Mouse (Mus musculus): ENCODE data around the gene Egf. TPM values are rescaled to one million over a fixed set of nuclear protein-coding genes. Genes with fewer than 3 reads are reported as not detected.

Egf gene
- polyA plus RNA-seq (2015; fragmentation: Illumina TruSeq; extraction: RNeasy Lipid Tissue Mini Kit (QIAGEN cat#74804); ENCODE audit: insufficient read depth, low read depth, low replicate concordance), result 5.6 TPM

DNA sequence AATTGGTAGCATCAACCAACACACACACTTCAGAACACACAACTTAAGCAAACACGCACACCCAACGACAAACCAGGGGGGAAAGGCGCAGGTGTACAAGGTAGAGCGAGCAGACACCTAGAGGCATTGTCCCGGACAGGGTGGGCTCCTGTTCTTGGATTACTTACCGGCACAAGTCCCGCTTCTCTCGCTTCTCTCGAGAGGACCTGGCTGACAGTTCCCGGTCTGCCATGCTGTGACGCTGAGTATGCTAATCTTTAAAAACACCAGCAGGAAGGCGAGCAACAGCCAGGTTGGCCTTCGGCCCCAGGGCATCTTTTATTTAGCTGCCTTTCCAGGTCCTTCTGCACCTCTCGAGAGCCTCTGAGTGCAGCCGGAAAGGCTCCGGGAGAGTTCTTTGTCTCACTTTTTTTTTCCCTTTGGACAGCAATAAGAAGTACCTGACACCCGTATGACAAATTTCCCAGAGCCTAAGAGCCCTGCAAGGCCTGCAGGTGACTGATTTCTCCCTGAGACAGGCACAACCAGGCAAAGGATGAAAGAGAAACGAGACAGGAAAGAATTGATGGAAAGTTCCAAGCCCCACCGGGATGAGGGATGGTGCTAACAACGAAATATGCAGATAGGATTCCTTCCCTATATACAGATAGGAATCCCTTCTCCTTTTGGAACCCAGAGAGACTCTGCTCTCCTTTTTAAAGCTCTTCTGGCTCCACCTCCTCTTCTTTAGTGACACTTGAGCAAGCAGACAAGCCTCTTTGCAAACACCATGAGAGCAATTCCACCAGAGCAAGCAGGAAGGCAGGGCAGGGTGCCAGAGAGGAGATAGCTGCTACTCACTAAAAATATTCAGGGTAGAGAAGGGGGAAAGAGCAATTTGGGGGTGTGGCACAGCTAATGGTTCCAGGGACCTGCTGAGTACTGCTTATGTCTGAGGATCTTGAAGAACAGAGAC lies at the start of gene Egf:
Gene Egf (minus strand): TSS at position 667 of the 955 bp plus-strand sequence.

DNA sequence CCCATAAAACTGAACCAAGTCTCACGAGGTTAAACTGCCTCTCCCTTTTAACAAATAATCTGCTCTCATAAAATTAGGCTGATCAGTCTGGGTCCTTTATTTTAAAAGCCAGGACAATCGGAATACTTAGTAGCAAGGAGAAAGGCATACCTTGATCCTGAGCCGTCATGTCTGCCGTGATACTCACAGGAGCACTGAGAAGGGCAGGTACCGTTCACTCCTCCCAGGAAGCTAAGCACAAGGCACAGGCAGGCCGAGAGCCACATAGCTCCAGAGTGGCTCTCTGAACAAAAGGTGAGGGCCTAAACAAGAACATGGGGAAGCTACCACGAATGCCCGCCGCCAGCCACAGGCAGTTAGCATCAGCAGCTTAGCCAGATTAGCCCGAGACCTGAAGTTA lies 48.6 kb upstream of the Egf start, which contains the start of gene Lrit3:
Gene Lrit3 (minus strand): TSS at position 266 of the 400 bp plus-strand sequence.

Other genes starting within 250 kb of the Egf start
- 1.6 TPM for gene Elovl6, start 223.0 kb downstream of the Egf start, polyA plus RNA-seq (2015; fragmentation: Illumina TruSeq; extraction: RNeasy Lipid Tissue Mini Kit (QIAGEN cat#74804); ENCODE audit: insufficient read depth, low read depth, low replicate concordance)
- not detected for gene Lrit3, start 48.7 kb upstream of the Egf start, polyA plus RNA-seq (2015; fragmentation: Illumina TruSeq; extraction: RNeasy Lipid Tissue Mini Kit (QIAGEN cat#74804); ENCODE audit: insufficient read depth, low read depth, low replicate concordance)
- gene Rrh, start 67.3 kb upstream of the Egf start, polyA plus RNA-seq (2015; fragmentation: Illumina TruSeq; extraction: RNeasy Lipid Tissue Mini Kit (QIAGEN cat#74804); ENCODE audit: insufficient read depth, low read depth, low replicate concordance), result not detected
- gene Gar1, start 76.1 kb upstream of the Egf start, polyA plus RNA-seq (2015; fragmentation: Illumina TruSeq; extraction: RNeasy Lipid Tissue Mini Kit (QIAGEN cat#74804); ENCODE audit: insufficient read depth, low read depth, low replicate concordance), result 6.6 TPM
- not detected for gene Cfi, start 80.6 kb upstream of the Egf start, polyA plus RNA-seq (2015; fragmentation: Illumina TruSeq; extraction: RNeasy Lipid Tissue Mini Kit (QIAGEN cat#74804); ENCODE audit: insufficient read depth, low read depth, low replicate concordance)
- gene Pla2g12a, start 123.3 kb upstream of the Egf start, polyA plus RNA-seq (2015; fragmentation: Illumina TruSeq; extraction: RNeasy Lipid Tissue Mini Kit (QIAGEN cat#74804); ENCODE audit: insufficient read depth, low read depth, low replicate concordance), result 7.7 TPM
- 5.1 TPM for gene Casp6, start 146.1 kb upstream of the Egf start, polyA plus RNA-seq (2015; fragmentation: Illumina TruSeq; extraction: RNeasy Lipid Tissue Mini Kit (QIAGEN cat#74804); ENCODE audit: insufficient read depth, low read depth, low replicate concordance)
- gene Mcub, start 214.9 kb upstream of the Egf start, polyA plus RNA-seq (2015; fragmentation: Illumina TruSeq; extraction: RNeasy Lipid Tissue Mini Kit (QIAGEN cat#74804); ENCODE audit: insufficient read depth, low read depth, low replicate concordance), result 6.4 TPM

All from pancreas, adult 10 weeks (tissue).